Mouse (Mus musculus): ENCODE data around the gene Prkcg. TPM values are rescaled to one million over a fixed set of nuclear protein-coding genes. Genes with fewer than 3 reads are reported as not detected.
"Not testable (repeated sequence)": the region's sequence is repeated elsewhere in the genome, so short reads cannot be mapped to it uniquely, and the experiment has no call there.

Prkcg gene
- polyA plus RNA-seq, 1 experiment from 2014 or later, result 0.43 TPM

DNA sequence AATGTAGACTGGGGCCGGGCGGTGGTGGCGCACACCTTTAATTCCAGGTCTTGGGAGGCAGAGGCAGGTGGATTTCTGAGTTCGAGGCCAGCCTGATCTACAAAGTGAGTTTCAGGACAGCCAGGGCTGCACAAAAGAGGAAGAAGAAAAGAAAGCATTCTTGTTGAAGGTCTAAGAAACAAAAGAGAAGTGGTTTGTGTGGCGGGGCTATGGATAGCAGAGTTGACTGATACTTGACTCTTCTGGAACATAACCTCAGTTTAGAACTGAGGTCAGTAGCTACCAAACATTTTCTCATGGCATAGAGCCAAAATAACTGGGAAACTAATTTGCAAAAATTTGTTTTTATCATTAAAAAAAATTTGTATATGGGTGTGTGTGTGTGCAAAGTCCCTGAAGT is 2.9 kb upstream of the Prkcg start:
- 95% methylated on average over 5 of the region's 5 CpGs for WGBS
- no peak for ATAC-seq
- H3K4me1 ChIP-seq (ENCODE audit: control insufficient read depth, insufficient read depth, low read length), result 0 out of 2 replicates have a peak, but pooled peaks cover 3% of the 10 kb centered on the region
- no peak overlapping the region for H3K4me3 ChIP-seq (ENCODE audit: low read depth, low read length)
- no peak overlapping the region for H3K9ac ChIP-seq (ENCODE audit: low read length)
- no peak for DNase-seq (ENCODE audit: low spot score)
- H3K27me3 ChIP-seq (replicated peaks; ENCODE audit: control insufficient read depth, insufficient read depth, low read length), result no peaks in the 10 kb centered on the region
- H3K9me3 ChIP-seq (replicated peaks; ENCODE audit: control insufficient read depth, low read length), result no peaks in the 10 kb centered on the region
- no peak overlapping the region for H3K27ac ChIP-seq (ENCODE audit: low read depth, low read length)
- H3K4me2 ChIP-seq (ENCODE audit: low read length), result no peak overlapping the region
- no peaks in the 10 kb centered on the region for H3K36me3 ChIP-seq (ENCODE audit: control insufficient read depth, insufficient read depth, low read length)

- WGBS, result 22% methylated on average over 7 of the region's 7 CpGs
- Histone ChIP-seq H3K27me3 (replicated peaks; ENCODE audit: control insufficient read depth, insufficient read depth, low read length) (no peaks in the 10 kb centered on the region), H3K4me1 (ENCODE audit: control insufficient read depth, insufficient read depth, low read length) (0 out of 2 replicates have a peak, but pooled peaks cover 3% of the 10 kb centered on the region), H3K4me3 (ENCODE audit: low read depth, low read length) (no peak overlapping the region), H3K36me3 (ENCODE audit: control insufficient read depth, insufficient read depth, low read length) (no peaks in the 10 kb centered on the region), H3K27ac (ENCODE audit: low read depth, low read length) (no peak overlapping the region), H3K4me2 (ENCODE audit: low read length) (no peak overlapping the region), H3K9ac (ENCODE audit: low read length) (no peak overlapping the region), H3K9me3 (replicated peaks; ENCODE audit: control insufficient read depth, low read length) (no peaks in the 10 kb centered on the region)
- peak; percentile 55 for DNase-seq (ENCODE audit: low spot score)
- no peak for ATAC-seq
Measured at GRCm38 (mm10) chr7:3287186-3287585, 1.8 kb upstream of the Prkcg start.

DNA sequence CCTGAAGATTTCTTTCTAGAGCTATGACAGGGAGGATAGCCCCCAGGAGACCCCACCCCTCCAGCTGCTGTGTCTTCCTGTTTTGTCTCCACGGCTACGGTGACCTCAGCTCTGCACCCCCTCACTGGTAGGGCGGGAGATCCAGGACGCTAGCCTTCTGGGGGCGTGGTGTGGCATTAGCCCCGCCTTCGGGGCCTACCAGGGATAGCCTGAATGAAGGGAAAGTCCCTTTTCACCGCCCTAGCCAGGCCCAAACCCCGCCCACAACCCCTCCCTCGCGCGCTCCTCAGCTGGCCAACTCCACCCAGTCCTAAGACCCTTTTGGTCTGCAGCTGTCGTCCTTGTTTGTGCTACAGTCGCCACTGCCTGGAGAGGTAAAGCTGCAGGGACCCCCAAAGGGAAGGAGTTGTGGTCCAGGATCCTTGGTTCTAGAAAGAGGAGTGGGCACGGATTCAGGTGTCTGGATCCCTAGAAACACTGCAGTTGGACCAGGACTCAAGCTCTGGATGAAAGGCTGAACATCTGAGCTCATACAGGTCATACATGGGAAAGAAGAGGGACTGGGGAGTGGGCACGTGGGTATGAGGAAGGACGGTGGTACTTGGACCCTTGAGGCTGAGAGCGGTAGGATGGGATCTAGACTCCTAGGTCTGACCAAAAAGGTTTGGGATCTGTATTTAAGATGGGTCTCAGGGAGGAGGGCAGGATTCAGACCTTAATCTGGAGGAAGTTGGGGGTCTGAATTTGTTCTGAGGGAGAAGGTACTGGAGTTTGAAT is 1.5 kb downstream of the Prkcg start:
- ATAC-seq, result peak; percentile 90

GRCm38 (mm10) chr7:3291197-3291596 is 2.2 kb downstream of the Prkcg start:
- peaks cover 16% of the 10 kb centered on the region; the same call in 1 of the 2 replicates for H3K36me3 ChIP-seq (ENCODE audit: control insufficient read depth, insufficient read depth, low read length)
- H3K4me1 ChIP-seq (ENCODE audit: control insufficient read depth, insufficient read depth, low read length), result peaks cover 7% of the 10 kb centered on the region
- H3K27me3 ChIP-seq (replicated peaks; ENCODE audit: control insufficient read depth, insufficient read depth, low read length), result no peaks in the 10 kb centered on the region
- peak overlapping the region; percentile 48; the same call in 1 of the 2 replicates for H3K4me3 ChIP-seq (ENCODE audit: low read depth, low read length)
- DNase-seq (ENCODE audit: low spot score), result no peak
- ATAC-seq, result no peak
- no peak overlapping the region; the same call in 1 of the 2 replicates for H3K9ac ChIP-seq (ENCODE audit: low read length)
- WGBS, result 59% methylated on average over 6 of the region's 6 CpGs
- no peak overlapping the region for H3K27ac ChIP-seq (ENCODE audit: low read depth, low read length)
- H3K4me2 ChIP-seq (ENCODE audit: low read length), result peak overlapping the region; percentile 69
- no peaks in the 10 kb centered on the region for H3K9me3 ChIP-seq (replicated peaks; ENCODE audit: control insufficient read depth, low read length)

More for the DNA sequence above, 1.5 kb downstream of the Prkcg start:
- no peaks in the 10 kb centered on the region for H3K9me3 ChIP-seq (replicated peaks; ENCODE audit: control insufficient read depth, low read length)
- H3K4me3 ChIP-seq (ENCODE audit: low read depth, low read length), result peak overlapping the region; percentile 48
- peak overlapping the region; percentile 69 for H3K4me2 ChIP-seq (ENCODE audit: low read length)
- peaks cover 7% of the 10 kb centered on the region for H3K4me1 ChIP-seq (ENCODE audit: control insufficient read depth, insufficient read depth, low read length)
- H3K36me3 ChIP-seq (ENCODE audit: control insufficient read depth, insufficient read depth, low read length), result peaks cover 11% of the 10 kb centered on the region; the same call in 1 of the 2 replicates
- peak overlapping the region; percentile 82 for H3K9ac ChIP-seq (ENCODE audit: low read length)
- peak overlapping the region; percentile 71 for H3K27ac ChIP-seq (ENCODE audit: low read depth, low read length)
- DNase-seq (ENCODE audit: low spot score), result peak; percentile 96
- WGBS, result 2% methylated on average over 18 of the region's 18 CpGs
- no peaks in the 10 kb centered on the region for H3K27me3 ChIP-seq (replicated peaks; ENCODE audit: control insufficient read depth, insufficient read depth, low read length)

GRCm38 (mm10) chr7:3291764-3292163 is 2.8 kb downstream of the Prkcg start:
- peaks cover 7% of the 10 kb centered on the region for H3K4me1 ChIP-seq (ENCODE audit: control insufficient read depth, insufficient read depth, low read length)
- no peak overlapping the region for H3K9ac ChIP-seq (ENCODE audit: low read length)
- H3K4me2 ChIP-seq (ENCODE audit: low read length), result no peak overlapping the region
- H3K36me3 ChIP-seq (ENCODE audit: control insufficient read depth, insufficient read depth, low read length), result peaks cover 22% of the 10 kb centered on the region
- no peaks in the 10 kb centered on the region for H3K9me3 ChIP-seq (replicated peaks; ENCODE audit: control insufficient read depth, low read length)
- H3K27me3 ChIP-seq (replicated peaks; ENCODE audit: control insufficient read depth, insufficient read depth, low read length), result no peaks in the 10 kb centered on the region
- no peak for DNase-seq (ENCODE audit: low spot score)
- 82% methylated on average over 3 of the region's 3 CpGs for WGBS
- no peak for ATAC-seq
- H3K27ac ChIP-seq (ENCODE audit: low read depth, low read length), result no peak overlapping the region
- H3K4me3 ChIP-seq (ENCODE audit: low read depth, low read length), result no peak overlapping the region

- not testable (repeated sequence) for H3K4me2 ChIP-seq (ENCODE audit: low read length); H3K9ac ChIP-seq (ENCODE audit: low read length); DNase-seq (ENCODE audit: low spot score); H3K4me3 ChIP-seq (ENCODE audit: low read depth, low read length); H3K4me1 ChIP-seq (ENCODE audit: control insufficient read depth, insufficient read depth, low read length); H3K27me3 ChIP-seq (replicated peaks; ENCODE audit: control insufficient read depth, insufficient read depth, low read length); H3K9me3 ChIP-seq (replicated peaks; ENCODE audit: control insufficient read depth, low read length); H3K27ac ChIP-seq (ENCODE audit: low read depth, low read length); ATAC-seq
- 84% methylated on average over 12 of the region's 12 CpGs for WGBS
- peaks cover 27% of the 10 kb centered on the region for H3K36me3 ChIP-seq (ENCODE audit: control insufficient read depth, insufficient read depth, low read length)
Measured at GRCm38 (mm10) chr7:3292271-3292670, 3.3 kb downstream of the Prkcg start.

DNA sequence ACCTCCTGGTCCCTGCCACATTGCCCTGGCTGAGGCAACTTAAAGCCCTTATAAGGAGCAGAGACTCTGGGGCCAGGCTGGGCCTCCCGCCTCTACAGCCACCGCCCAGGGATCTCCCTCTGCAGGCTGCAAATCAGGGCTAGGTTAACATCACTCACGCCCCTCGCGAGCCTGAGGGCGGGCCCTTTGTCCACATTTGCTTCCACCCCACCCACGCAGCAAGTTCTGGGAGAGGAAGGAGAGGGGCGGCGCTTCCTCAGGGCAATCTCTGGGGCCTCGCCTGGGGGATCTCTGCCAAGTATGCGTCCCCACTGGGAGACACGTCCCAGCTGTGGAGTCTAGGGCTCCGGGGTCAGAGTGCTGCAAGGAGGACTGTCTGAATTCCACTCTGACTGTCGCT is 3.8 kb downstream of the Prkcg start:
- peak; percentile 37 for DNase-seq (ENCODE audit: low spot score)
- Histone ChIP-seq H3K9me3 (replicated peaks; ENCODE audit: control insufficient read depth, low read length) (no peaks in the 10 kb centered on the region), H3K9ac (ENCODE audit: low read length) (peak overlapping the region; percentile 48), H3K4me2 (ENCODE audit: low read length) (peak overlapping the region; percentile 39), H3K27ac (ENCODE audit: low read depth, low read length) (no peak overlapping the region), H3K4me1 (ENCODE audit: control insufficient read depth, insufficient read depth, low read length) (peaks cover 7% of the 10 kb centered on the region), H3K4me3 (ENCODE audit: low read depth, low read length) (no peak overlapping the region; the same call in 1 of the 2 replicates), H3K36me3 (ENCODE audit: control insufficient read depth, insufficient read depth, low read length) (peaks cover 32% of the 10 kb centered on the region), H3K27me3 (replicated peaks; ENCODE audit: control insufficient read depth, insufficient read depth, low read length) (no peaks in the 10 kb centered on the region)
- 6% methylated on average over 13 of the region's 14 CpGs for WGBS
- ATAC-seq, result no peak

GRCm38 (mm10) chr7:3294794-3295193 is 5.8 kb downstream of the Prkcg start:
- Histone ChIP-seq H3K4me2 (ENCODE audit: low read length) (no peak overlapping the region), H3K9ac (ENCODE audit: low read length) (no peak overlapping the region), H3K9me3 (replicated peaks; ENCODE audit: control insufficient read depth, low read length) (no peaks in the 10 kb centered on the region), H3K4me3 (ENCODE audit: low read depth, low read length) (no peak overlapping the region), H3K27ac (ENCODE audit: low read depth, low read length) (no peak overlapping the region), H3K4me1 (ENCODE audit: control insufficient read depth, insufficient read depth, low read length) (peaks cover 6% of the 10 kb centered on the region), H3K36me3 (ENCODE audit: control insufficient read depth, insufficient read depth, low read length) (peaks cover 37% of the 10 kb centered on the region), H3K27me3 (replicated peaks; ENCODE audit: control insufficient read depth, insufficient read depth, low read length) (no peaks in the 10 kb centered on the region)
- whole genome bisulfite sequencing, result 89% methylated on average over 1 of the region's 1 CpGs
- DNase-seq (ENCODE audit: low spot score) (no peak), ATAC-seq (no peak)

Data from forebrain, embryonic 14.5 days (tissue).